Mouse (Mus musculus): ENCODE measurements around the gene Crtc1. TPM values are rescaled to one million over a fixed set of nuclear protein-coding genes. Genes with fewer than 3 reads are reported as not detected.

The Crtc1 gene
- polyA plus RNA-seq, 2 experiments, result 2.9 to 3.9 TPM

DNA sequence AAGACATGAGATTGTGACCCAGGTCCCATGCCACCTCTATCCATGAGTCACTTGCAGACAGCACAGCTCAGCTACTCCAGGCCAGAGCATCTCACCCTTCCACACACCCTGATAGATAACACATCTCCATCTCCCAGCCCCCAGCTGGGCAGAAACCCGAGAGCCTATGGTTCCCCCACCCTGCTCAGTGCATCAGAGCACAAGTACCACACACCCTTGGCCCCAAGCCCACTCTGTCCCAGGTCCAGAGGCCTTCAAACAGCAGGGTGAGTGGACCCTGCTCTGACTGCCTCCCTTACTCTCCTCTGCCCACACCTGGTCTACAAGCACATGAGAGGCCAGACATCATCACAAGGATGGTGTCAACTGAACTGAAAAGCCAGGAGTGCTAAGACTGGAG, 28.5 kb upstream of the Crtc1 start:
- TF ChIP-seq EP300 (IDR thresholded peaks at IDR 0.05; ENCODE audit: low read depth), result no peak
- TF ChIP-seq CTCF (IDR thresholded peaks at IDR 0.05; ENCODE audit: low read depth), result no peak
- Histone ChIP-seq H3K9me3 (ENCODE audit: control insufficient read depth, low read length) (no peaks in the 10 kb centered on the region), H3K4me3 (ENCODE audit: insufficient read depth in 1 of 2, low read depth in 2 of 2, low read length in 2 of 2) (no peak overlapping the region), H3K9ac (replicated peaks) (no peak overlapping the region), H3K27ac (no peak overlapping the region), H3K36me3 (replicated peaks; ENCODE audit: control insufficient read depth, insufficient read depth, low read depth) (no peaks in the 10 kb centered on the region), H3K4me1 (replicated peaks; ENCODE audit: control insufficient read depth in 2 of 2, insufficient read depth in 2 of 2, low read length in 1 of 2) (peaks cover 0 to 15% of the 10 kb centered on the region in 2 experiments; a peak in 3 of 4 replicates), H3K27me3 (ENCODE audit: control insufficient read depth, insufficient read depth, low read length) (no peaks in the 10 kb centered on the region), H3K4me2 (ENCODE audit: low read depth) (no peak overlapping the region)
- WGBS (ENCODE audit: insufficient replicate concordance), result 67% methylated on average over 1 of the region's 1 CpGs
- no peak for ATAC-seq (ENCODE audit: insufficient read depth)
- no peak for DNase-seq (ENCODE audit: low read depth in 3 of 3, low spot score in 3 of 3)

- H3K36me3 ChIP-seq (replicated peaks; ENCODE audit: control insufficient read depth, insufficient read depth, low read depth), result no peaks in the 10 kb centered on the region
- H3K9ac ChIP-seq (replicated peaks), result no peak overlapping the region
- no peak overlapping the region for H3K4me3 ChIP-seq (ENCODE audit: insufficient read depth in 1 of 2, low read depth in 2 of 2, low read length in 2 of 2)
- no peak for ATAC-seq (ENCODE audit: insufficient read depth)
- H3K27ac ChIP-seq, result no peak overlapping the region
- no peak overlapping the region for H3K4me2 ChIP-seq (ENCODE audit: low read depth)
- H3K27me3 ChIP-seq (ENCODE audit: control insufficient read depth, insufficient read depth, low read length), result no peaks in the 10 kb centered on the region
- no peak for TF ChIP-seq EP300 (IDR thresholded peaks at IDR 0.05; ENCODE audit: low read depth)
- no peak for TF ChIP-seq CTCF (IDR thresholded peaks at IDR 0.05; ENCODE audit: low read depth)
- no peaks in the 10 kb centered on the region for H3K9me3 ChIP-seq (ENCODE audit: control insufficient read depth, low read length)
- no peak for DNase-seq (ENCODE audit: low read depth in 3 of 3, low spot score in 3 of 3)
- WGBS (ENCODE audit: insufficient replicate concordance), result 77% methylated on average over 5 of the region's 5 CpGs
- peaks cover 0 to 15% of the 10 kb centered on the region in 2 experiments; a peak in 3 of 4 replicates for H3K4me1 ChIP-seq (replicated peaks; ENCODE audit: control insufficient read depth in 2 of 2, insufficient read depth in 2 of 2, low read length in 1 of 2)
These were observed 27.9 kb upstream of the Crtc1 start for GRCm38 (mm10) chr8:70467229-70467725.

- H3K27me3 ChIP-seq (ENCODE audit: control insufficient read depth, insufficient read depth, low read length), result no peaks in the 10 kb centered on the region
- TF ChIP-seq CTCF (IDR thresholded peaks at IDR 0.05; ENCODE audit: low read depth) (no peak), EP300 (IDR thresholded peaks at IDR 0.05; ENCODE audit: low read depth) (no peak)
- H3K4me3 ChIP-seq (ENCODE audit: insufficient read depth in 1 of 2, low read depth in 2 of 2, low read length in 2 of 2), result no peak overlapping the region
- 82% methylated on average over 11 of the region's 11 CpGs for WGBS (ENCODE audit: insufficient replicate concordance)
- ATAC-seq (ENCODE audit: insufficient read depth) (no peak), DNase-seq (ENCODE audit: low read depth in 3 of 3, low spot score in 3 of 3) (no peak)
- H3K9ac ChIP-seq (replicated peaks), result no peak overlapping the region
- H3K4me1 ChIP-seq (replicated peaks; ENCODE audit: control insufficient read depth in 2 of 2, insufficient read depth in 2 of 2, low read length in 1 of 2), result peaks cover 0 to 15% of the 10 kb centered on the region in 2 experiments; a peak in 3 of 4 replicates
- no peaks in the 10 kb centered on the region for H3K36me3 ChIP-seq (replicated peaks; ENCODE audit: control insufficient read depth, insufficient read depth, low read depth)
- H3K27ac ChIP-seq, result no peak overlapping the region
- H3K4me2 ChIP-seq (ENCODE audit: low read depth), result no peak overlapping the region
- no peaks in the 10 kb centered on the region for H3K9me3 ChIP-seq (ENCODE audit: control insufficient read depth, low read length)
These were observed 27.4 kb upstream of the Crtc1 start for GRCm38 (mm10) chr8:70466771-70467170.

DNA sequence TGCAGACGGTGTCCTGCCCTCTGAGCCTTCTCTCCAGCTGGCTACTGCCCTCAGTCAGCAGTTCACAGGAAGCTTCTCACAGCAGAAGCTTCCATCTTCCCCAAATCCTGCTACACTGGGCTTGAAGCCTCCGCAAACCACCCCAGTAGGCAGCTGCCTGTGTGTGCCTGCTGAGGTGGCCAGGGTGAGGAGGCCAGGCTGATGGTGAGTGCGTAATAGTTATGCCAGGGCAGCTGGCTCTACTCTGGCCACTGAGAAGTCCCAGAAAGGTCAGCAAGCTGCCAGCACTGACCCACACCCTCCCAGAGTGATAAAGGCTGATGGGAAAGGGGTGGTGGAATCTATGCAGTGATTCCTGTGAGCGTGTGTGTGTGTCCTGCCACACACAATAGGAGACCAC, 26.9 kb upstream of the Crtc1 start:
- WGBS (ENCODE audit: insufficient replicate concordance), result 88% methylated on average over 4 of the region's 4 CpGs
- Histone ChIP-seq H3K4me3 (ENCODE audit: insufficient read depth in 1 of 2, low read depth in 2 of 2, low read length in 2 of 2) (no peak overlapping the region), H3K27ac (no peak overlapping the region), H3K36me3 (replicated peaks; ENCODE audit: control insufficient read depth, insufficient read depth, low read depth) (no peaks in the 10 kb centered on the region), H3K9ac (replicated peaks) (no peak overlapping the region), H3K9me3 (ENCODE audit: control insufficient read depth, low read length) (no peaks in the 10 kb centered on the region), H3K27me3 (ENCODE audit: control insufficient read depth, insufficient read depth, low read length) (no peaks in the 10 kb centered on the region), H3K4me2 (ENCODE audit: low read depth) (no peak overlapping the region), H3K4me1 (replicated peaks; ENCODE audit: control insufficient read depth in 2 of 2, insufficient read depth in 2 of 2, low read length in 1 of 2) (peaks cover 0 to 15% of the 10 kb centered on the region in 2 experiments; a peak in 3 of 4 replicates)
- ATAC-seq (ENCODE audit: insufficient read depth) (no peak), DNase-seq (ENCODE audit: low read depth in 3 of 3, low spot score in 3 of 3) (no peak)
- TF ChIP-seq CTCF (IDR thresholded peaks at IDR 0.05; ENCODE audit: low read depth), result no peak
- no peak for TF ChIP-seq EP300 (IDR thresholded peaks at IDR 0.05; ENCODE audit: low read depth)

GRCm38 (mm10) chr8:70465701-70466100, 26.3 kb upstream of the Crtc1 start:
- 70% methylated on average over 4 of the region's 4 CpGs for WGBS (ENCODE audit: insufficient replicate concordance)
- Histone ChIP-seq H3K27ac (no peak overlapping the region), H3K27me3 (ENCODE audit: control insufficient read depth, insufficient read depth, low read length) (no peaks in the 10 kb centered on the region), H3K4me3 (ENCODE audit: insufficient read depth in 1 of 2, low read depth in 2 of 2, low read length in 2 of 2) (no peak overlapping the region), H3K36me3 (replicated peaks; ENCODE audit: control insufficient read depth, insufficient read depth, low read depth) (no peaks in the 10 kb centered on the region), H3K4me2 (ENCODE audit: low read depth) (no peak overlapping the region), H3K4me1 (replicated peaks; ENCODE audit: control insufficient read depth in 2 of 2, insufficient read depth in 2 of 2, low read length in 1 of 2) (peaks cover 0 to 15% of the 10 kb centered on the region in 2 experiments; a peak in 3 of 4 replicates), H3K9me3 (ENCODE audit: control insufficient read depth, low read length) (no peaks in the 10 kb centered on the region), H3K9ac (replicated peaks) (no peak overlapping the region)
- TF ChIP-seq EP300 (IDR thresholded peaks at IDR 0.05; ENCODE audit: low read depth) (no peak), CTCF (IDR thresholded peaks at IDR 0.05; ENCODE audit: low read depth) (no peak)
- DNase-seq (ENCODE audit: low read depth in 3 of 3, low spot score in 3 of 3), result no peak
- no peak for ATAC-seq (ENCODE audit: insufficient read depth)

Data from liver, embryonic 14.5 days (tissue).